ENCODE assay signal across 17 mouse cellular contexts in genomic region chrX:85093354-85093753, GRCm38 (mm10).
"Had no signal": no experiment of that assay in that cellular context is flagged by ENCODE, and none has a peak within 500 bp of the region (broad histone marks: within the 10 kb centered on the region; RNA-seq: fewer than 3 reads in every experiment).

No protein-coding gene starts in this region.

- H3K9me3 ChIP-seq: neural tube, embryonic 12.5 days; neural tube, embryonic 13.5 days; neural tube, embryonic 15.5 days; stomach, embryonic 15.5 days had no signal

- H3K4me3 ChIP-seq: neural tube, embryonic 12.5 days; neural tube, embryonic 13.5 days; neural tube, embryonic 15.5 days; stomach, embryonic 15.5 days had no signal

- H3K27ac ChIP-seq: neural tube, embryonic 12.5 days; neural tube, embryonic 13.5 days; neural tube, embryonic 15.5 days; stomach, embryonic 15.5 days; stomach, postnatal 0 days had no signal

- H3K9ac ChIP-seq: neural tube, embryonic 12.5 days; neural tube, embryonic 13.5 days; neural tube, embryonic 15.5 days; stomach, embryonic 15.5 days had no signal

- H3K27me3 ChIP-seq: neural tube, embryonic 12.5 days; neural tube, embryonic 13.5 days; neural tube, embryonic 15.5 days; stomach, embryonic 15.5 days had no signal

- H3K36me3 ChIP-seq: neural tube, embryonic 12.5 days; neural tube, embryonic 13.5 days; neural tube, embryonic 15.5 days; stomach, embryonic 15.5 days had no signal

- DNase-seq: retina, postnatal 1 day; right cerebral cortex, adult 18-20 months; right cerebral cortex, postnatal 14 days; right cerebral cortex, postnatal 25 days; right cerebral cortex, postnatal 4 days; spleen, adult 18-20 months; thymus, adult 18-20 months; thymus, adult 2 months; thymus, postnatal 14 days; thymus, postnatal 25 days; thymus, postnatal 36 days; thymus, postnatal 4 days had no signal

- H3K4me1 ChIP-seq: neural tube, embryonic 12.5 days; neural tube, embryonic 13.5 days; neural tube, embryonic 15.5 days; stomach, embryonic 15.5 days had no signal
